Mouse (Mus musculus) frontal cortex, postnatal 10 days (tissue): ENCODE measurements around the gene Rnaset2a.
A peak's percentile ranks its signal among the peaks of the same experiment; 100 is the strongest.
"Not testable (repeated sequence)": the region's sequence is repeated elsewhere in the genome, so short reads cannot be mapped to it uniquely, and the experiment has no call there.

Source experiments
- DNase-seq, 2 experiments: peaks; one replicate each; pipeline ENCODE4 v3.0.0; 2022; ENCODE audit warnings: low spot score in 2 of 2, mixed read lengths in 1 of 2

Gene Rnaset2a

DNA sequence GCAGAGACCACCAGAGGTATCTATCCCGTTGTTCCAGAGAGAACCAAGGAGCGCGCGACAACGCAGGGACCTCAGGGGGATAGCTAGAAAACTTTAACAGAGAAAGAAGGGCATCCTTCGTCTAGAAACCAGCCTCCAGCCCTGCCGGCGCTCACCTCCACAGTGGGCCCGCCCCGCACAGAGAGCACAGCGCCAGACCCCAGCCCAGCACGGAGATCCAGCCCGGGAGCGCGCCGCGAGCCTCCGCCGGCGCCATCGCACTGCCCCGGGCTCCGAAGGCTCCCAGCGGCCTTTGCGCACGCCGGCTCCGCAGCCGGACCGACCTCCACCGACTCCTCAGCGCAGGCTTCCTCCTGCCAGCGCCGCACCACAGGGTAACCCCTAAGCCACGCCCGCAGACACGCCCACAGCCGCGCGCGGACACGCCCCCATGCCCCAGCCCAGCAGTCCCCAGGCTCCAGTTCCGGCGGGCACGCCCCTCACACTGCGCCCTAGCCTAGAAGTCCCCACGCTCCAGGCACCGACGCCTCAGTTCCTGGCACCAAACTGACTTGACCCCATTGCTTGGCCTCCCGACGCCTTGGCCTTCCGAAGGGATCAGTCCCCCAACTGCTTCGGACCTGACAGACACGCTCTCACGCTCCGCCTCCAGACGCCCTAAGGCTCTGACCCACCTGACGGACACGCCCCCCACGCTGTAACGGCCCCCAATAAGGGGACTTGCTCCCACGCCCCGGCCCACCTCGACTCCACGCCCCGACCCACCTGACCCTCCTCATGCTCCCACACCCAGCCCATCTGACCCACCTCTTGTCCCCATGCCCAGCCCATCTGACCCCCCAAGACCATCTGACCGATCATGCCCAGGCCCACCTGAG, at the start of gene Rnaset2a, which contains the start of gene Gm49673:
Rnaset2a (minus strand) TSS at position 659 of the 878 bp plus-strand sequence.
Gm49673 (minus strand) TSS at position 350 of the 878 bp plus-strand sequence.
- not testable (repeated sequence) for DNase-seq

DNA sequence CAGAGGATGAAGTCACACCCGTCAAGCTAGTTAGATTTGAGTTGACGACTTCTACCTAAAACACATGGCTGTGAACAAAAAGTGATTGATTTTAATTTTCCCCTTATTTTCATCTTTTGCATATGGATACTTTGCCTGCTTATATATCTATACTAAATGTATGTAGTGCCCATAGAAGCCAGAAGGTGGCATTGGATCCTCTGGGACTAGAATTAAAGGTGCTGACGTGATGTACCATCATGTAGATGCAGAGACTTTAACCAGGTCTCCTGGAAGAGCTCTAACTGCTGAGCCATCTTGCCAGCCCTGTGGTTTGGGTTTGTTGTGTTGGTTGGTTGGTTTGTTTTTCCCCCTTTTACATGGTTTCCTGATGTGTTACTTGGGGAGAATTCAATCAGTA, 49.8 kb upstream of the Rnaset2a start:
- no peak for DNase-seq

DNA sequence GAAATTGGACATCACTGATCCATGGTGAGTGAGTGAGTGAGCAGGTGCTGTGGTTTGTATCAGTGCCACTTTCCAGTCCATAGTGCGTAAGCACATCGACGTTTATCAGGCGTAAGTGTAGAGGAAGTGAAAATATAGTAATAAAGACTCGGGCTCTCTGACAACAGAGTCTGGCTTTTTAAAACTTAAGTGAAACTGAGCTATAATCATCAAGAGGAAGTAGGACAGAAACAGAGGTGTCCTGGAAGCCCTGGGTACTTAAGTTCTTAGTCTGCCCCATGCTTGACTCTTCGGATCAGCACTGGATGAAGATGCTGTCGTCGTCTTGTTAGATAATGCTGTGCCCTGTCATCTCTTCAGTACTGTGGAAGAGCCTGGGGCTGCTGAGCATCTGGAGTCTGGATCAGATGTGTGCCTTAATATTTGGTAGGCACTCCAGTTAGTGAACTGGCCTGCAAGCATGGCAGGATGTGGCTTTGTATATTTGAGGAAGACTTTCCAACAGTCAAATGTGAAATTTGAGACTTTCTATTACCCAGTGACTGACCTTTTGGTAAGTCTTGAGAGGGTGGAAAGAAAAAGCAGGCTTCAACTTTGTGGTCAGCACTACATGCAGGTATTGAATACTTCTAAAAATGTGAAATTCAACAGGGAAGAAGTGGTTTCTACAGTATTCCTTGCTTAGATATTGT, 47.9 kb upstream of the Rnaset2a start:
- no peak for DNase-seq

DNA sequence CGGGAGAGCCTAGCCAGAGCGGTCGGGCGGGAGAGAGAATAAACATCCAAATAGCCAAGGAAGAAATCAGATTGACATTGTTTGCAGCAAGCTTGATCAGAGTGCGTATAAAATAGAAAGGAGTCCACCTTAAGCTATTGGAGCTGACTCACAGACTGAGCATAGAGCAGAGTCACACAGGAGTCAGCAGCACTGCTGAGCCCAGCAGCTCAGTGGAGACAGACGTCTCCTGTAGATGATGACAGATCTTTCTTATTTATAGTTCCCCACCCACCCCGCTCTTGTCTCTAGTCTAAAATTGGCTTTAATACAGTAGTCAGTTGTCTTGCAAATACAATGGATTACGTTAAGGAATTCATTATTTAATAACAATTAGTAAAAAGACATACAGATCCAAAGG, 45.8 kb upstream of the Rnaset2a start:
- no peak for DNase-seq

DNA sequence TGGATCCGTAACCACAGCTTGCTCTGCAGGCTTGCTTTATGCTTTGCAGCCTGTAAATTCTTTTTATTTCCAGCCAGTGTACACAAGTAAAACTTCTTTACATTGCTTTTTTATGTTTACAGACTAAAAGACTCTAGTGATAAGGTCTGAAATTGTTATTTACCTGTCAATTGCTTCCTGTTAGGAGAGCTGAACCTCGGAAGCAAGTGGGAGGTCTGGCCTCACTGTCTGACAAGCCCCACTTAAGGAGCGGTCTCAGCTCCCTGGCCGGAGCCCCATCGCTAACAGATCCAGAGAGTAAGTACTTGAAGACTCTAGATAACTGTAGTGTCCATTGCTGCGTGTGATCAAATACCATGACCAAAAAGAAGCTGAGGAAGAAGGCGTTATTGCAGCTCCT, 36.3 kb upstream of the Rnaset2a start:
- DNase-seq, result no peak

DNA sequence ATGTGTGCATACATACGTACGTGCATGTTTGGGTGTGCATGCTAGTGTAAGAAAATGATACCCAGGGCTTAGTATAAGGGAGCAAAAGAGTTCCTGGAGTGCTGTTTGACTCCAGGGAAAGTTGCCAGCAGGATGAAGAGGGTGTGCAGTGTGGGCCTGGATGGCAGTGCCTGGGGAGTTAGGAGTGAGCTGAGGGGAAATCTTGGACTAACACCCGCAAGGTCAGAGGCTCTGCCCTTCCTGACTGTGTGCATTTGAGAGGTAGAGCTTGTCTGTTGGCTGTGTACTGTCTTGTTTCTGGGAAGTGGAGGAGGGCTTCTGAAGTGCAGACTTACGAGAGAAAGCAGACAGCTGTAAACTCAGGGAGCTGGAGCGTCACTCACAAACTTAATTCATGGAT, 35.9 kb upstream of the Rnaset2a start:
- DNase-seq, result no peak

DNA sequence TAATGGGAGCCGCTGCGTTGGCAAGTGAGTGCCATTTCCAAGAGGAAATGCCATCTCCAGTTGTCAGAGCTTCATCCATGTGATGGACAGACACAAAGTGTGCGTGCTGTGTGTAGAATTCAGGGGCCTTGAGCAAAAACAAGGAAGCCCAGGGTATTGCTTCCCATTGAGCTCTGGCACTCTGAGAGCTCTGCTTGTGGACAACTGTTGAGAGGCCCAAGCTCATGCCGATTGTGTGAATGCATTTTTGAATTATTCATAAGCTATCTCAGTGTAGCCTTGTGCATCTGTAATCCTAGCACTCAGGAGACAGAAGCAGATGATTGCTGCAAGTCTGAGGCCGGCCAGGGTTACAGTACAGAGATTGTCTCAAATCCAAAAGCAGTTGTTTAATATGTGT, 29.2 kb upstream of the Rnaset2a start:
- no peak for DNase-seq

DNA sequence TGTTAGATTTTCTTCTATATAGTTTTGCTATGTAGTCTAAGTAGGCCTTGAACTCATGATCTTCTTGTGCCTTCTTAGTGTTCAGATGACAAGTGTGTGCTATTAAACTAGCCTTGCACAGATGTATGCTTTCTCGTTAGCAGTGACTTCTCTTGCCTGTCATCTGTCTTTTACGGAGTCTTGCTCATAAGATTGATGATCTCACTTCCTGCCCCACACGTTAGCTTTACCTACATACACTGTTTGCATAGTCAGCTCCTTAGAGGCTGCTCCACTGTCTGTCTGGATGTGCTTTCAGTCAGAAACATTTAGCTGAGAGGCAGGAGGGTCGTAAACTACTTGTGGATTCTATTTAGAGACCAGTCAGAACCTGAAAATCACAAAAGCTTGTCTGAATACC, 23.2 kb upstream of the Rnaset2a start:
- DNase-seq, result no peak

DNA sequence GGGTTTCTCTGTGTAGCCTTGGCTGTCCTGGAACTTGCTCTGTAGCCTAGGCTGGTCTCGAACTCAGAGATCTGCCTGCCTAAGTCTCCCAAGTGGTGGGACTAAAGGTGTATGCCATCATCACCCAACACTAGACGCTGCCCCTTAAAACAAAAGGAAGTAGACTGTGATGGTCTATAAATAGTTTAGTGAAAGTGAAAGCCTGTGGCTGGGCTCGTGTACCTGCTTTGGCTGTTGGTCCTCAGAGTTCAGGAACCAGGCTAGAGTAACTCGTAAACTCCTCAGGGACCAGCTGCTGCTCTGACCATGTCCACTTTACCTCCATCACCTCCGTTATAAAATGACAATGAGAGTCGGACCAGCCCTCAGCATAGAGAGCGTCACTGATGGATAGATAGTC, 22.4 kb upstream of the Rnaset2a start:
- DNase-seq, result no peak

DNA sequence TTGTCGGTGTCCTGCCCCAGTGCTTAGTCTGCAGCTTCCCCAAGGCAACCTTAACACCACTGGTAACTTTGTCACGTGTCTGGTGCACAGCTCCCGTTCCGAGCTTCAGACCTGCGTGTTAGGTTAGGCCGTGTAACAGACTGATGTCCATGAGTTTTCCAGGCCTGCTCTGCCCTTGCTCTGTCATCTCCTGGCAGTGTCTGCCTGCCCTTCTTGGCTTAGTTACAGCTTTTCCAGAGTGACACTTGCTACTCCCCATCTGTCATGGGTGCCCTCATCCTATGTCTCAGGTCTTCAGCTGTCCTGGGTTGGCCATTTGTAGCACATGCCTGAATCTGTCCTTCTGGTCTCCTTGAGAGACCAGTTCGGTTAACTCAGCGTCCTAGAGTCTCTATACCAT, 19.5 kb upstream of the Rnaset2a start:
- not testable (repeated sequence) for DNase-seq

DNA sequence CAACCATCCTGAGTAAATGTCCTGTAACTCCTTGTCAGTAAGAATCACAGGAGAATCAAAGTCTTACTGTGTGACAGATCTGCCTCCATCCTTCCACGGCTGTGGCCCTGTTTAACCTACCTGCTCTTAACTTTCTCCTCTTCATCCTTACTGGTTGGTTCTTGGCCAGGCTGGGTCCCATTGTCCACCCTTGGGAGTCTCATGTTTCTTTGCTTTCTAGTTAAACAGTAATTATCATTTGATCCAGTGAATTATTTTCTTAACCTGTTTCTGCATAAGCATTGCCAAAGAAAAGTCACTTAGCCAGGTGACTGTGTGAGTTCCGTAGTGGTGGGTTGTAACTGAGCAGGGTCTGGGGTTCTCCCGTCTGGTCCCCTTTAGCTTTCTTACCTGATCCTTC, 18.6 kb upstream of the Rnaset2a start:
- DNase-seq, result not testable (repeated sequence)

DNA sequence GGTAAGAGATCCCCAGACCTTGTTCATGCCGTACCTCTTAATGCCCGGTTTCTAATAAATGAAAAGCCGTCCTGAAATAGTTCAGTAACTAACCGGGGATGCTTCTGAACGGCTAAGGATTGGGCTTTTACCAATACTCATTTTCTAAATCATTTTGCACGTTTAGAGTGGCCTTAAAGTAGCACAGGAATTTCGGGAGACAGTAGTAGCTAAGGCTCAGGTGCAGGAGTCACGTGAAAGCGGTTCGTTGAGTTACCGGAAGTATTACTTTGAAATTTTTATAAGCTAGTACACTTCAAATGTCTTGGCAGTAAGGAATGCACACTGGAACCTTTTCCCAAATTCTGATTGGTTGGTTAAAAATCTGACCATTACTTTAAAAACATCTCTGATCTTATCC, 18.1 kb upstream of the Rnaset2a start:
- not testable (repeated sequence) for DNase-seq

DNA sequence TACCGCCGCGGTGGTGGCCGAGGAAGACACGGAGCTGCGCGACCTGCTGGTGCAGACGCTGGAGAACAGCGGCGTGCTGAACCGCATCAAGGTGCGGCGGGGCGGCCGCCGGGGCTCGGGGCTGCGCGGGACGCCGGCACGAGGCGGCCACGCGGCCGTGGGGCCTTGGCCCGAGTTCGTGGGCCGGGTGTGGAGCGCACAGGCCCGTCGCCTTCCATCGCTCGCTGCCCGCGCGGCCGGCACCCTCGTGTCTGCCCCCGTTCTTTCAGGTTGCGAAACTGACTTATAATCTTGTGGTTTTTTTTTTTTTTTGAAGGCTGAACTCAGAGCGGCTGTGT, 17.7 kb upstream of the Rnaset2a start:
- peak in 1 of 2 experiments; percentile 47 for DNase-seq

DNA sequence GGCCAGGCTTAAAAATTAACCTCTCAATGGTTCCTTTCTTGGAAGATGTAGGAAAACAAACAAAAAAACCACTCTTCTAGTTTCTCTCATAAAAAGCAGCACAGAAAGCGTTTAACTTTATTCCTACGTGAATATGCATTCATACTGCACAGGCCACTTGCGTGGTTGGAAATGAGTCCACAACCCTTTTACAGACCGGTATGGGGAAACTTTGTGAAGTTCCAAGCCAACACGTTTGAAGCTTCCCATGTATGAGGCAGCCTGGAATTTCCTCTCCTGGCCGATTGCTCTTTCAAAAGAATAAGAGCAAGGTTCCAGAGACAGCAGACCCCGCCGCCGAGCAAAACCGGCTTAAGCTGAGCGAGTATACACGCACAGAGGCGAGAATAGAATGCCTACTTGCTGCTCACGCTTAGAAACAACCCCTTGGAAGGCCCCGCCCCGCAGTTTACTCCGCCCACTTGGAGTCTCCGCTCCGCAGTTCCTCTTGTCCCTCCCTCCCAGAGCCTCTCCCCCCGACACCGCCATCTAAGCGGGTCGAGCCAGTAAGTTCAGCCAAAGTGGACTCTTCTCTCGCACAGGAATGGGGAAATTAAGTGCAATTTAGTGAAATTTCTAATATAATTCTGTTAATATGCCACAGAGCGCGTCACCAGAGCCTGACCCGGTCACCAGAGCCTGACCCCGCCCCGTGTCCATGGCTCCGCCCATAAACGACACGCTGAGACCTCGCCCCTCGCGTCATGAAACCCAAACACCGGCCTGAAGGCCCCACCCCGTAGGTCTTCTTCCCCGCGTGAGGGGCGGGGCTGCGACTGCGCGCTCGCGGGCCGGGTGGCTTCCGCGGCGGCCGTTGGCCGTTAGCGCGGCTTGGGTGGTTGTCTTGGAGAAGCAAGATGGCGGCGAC, 17.1 kb upstream of the Rnaset2a start, which contains the start of gene Fgfr1op:
Fgfr1op (plus strand) TSS at position 801 of the 907 bp plus-strand sequence.
- DNase-seq, result peak in 1 of 2 experiments; percentile 66

DNA sequence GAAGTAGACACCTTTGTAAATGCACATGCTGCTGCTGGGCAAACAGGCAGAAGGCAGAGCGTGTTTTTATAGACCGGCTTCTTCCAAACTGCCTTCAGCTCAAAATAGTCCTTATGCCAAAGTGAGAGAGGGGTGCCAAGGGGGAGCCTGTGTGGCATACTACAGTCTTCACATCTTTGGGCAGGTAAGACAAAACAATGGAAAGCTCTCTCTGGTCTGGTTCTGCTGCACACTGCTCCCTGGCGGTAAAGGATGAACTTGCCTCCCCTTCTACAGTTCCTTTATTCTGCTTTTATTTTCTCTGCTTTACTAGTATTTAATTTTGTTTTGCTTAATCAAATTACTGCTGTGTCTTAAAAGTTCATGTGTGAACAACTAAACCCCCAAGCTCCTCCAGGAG, 13.1 kb upstream of the Rnaset2a start:
- peak in 1 of 2 experiments; percentile 27 for DNase-seq

DNA sequence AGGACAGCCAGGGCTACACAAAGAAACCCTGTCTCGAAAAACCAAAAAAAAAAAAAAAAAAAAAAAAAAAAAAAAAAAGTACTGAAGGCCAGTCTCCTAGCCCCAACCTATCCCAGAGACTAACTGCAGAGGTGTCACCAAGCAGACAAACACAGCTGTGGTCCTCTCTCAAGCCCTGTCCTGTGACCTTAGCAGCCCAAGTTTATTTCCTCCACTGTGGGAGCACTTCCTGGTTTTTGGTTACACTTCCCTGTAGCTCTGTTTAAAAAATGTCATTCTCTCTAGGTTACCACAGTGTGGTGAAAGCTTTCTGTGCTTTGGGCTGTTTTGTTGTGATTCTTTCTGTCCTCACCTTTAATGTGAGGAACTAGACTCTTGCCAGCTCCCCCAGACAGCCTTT, 10.7 kb upstream of the Rnaset2a start:
- DNase-seq, result not testable (repeated sequence)

DNA sequence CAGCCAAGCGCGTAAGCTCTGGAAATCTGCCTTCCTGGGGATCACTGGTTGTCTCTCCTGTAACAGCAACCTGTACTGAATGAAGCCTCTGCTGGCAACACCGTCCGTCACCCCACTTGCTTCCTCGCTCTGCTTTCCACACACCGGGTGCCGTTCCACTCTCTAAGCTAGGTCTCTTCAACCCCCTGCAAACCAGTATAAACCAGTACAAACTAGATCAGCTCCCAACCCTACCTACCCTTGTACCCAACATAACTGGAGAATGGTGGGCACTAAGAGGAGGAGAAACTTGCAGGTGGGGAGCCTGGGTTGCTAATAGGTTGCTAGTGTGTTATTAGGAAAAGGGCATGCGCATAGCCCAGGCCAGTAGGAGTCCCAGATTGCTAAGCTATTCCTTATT, 8.1 kb upstream of the Rnaset2a start:
- DNase-seq, result not testable (repeated sequence)

DNA sequence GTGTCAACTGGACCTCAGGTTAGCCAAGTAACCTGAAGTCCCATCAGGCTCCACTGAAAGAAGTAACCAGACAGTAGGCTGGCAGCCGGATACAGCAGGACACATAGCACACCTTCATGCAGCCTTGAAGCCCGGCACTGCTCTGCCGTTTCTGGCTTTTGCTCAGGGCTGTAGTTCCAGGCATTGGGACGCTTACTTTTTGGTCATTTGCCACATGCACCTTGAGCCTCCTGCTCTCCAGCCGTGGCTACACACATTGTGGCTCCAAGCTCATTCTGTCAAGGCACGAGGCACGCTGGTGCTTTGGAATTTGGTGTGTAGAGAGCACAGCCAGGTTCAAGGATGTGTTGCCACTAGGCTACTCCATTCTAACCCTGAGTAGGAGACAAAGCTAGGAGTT, 7.1 kb upstream of the Rnaset2a start:
- not testable (repeated sequence) for DNase-seq

DNA sequence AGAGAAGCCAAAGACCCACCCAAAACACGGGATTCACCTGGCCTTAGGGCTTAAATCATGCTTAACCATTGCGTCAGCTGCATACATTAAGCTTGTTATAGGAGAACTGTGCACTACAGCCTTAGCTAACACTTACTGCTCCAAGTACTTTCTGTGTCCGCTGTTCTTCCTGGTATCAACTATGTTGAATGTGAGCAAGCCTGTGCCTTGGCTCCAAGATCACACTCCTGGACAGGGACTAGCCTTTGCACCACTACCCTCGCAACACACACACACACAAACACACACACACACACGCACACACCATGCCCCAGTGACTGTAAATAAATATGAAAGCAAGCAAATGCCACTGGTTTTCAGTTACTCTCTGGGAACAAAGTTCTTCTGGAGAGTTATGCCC, 966 bp downstream of the Rnaset2a start:
- DNase-seq, result not testable (repeated sequence)

DNA sequence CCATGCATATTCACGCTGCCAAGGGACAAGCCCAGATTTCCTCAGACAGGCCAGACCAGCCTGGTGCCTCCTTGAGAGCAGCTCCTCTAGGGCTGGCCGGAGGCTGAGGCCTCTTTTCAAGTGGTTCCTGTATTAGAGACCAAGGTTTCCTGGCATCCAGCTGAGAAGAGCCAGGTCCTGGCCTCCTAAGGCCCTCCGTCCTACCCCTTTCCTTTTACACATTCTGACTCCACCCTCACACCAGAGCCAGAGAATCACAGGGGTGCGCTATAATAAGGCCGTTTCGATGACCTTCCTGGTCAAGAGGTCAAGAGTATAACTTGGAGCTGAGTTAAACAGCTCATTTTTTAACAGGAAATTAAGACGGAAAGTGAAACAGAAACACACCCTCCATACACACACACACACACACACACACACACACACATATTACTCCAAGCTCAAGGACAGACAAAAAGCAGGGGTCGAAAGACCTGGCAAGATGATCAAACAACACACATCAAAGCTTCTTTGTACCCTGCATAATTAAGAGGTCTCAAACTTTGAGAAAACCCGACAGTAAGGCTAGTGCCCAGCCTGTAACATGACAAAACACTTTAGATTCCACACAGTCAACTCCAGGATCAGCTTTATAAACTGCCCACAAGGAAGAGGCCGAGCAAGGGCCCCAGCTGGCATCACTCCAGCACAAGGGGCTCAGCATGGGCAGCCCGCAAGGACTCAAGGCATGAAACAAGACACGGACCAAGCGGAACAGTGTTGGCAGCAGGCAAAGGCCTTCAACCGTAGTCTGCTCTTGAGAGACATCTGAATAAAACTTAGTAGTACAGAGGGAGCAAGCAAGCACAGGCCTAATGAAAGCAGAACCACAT, 3.9 kb downstream of the Rnaset2a start:
- DNase-seq, result not testable (repeated sequence)

DNA sequence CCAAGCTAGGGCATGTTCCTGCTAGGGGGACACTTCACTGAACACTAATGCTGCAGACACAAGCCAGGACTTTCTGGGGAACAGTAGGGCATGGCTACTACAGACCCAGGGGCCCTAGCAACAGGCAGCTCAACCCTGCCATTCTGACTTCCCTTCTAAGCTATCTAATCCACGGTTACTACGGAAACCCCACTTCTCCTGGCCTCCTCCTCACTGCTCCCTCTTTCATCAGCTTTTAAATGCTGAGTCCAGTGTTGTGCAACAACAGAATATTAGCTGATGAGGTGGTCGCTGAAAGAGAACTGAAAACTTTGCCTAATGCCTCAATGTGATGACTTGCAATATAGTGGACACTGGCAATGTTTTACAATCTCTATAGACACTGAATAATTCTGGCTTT, 7.7 kb downstream of the Rnaset2a start:
- DNase-seq, result not testable (repeated sequence)
